Mouse (Mus musculus) MEL-GATA-1-ER (cell line): ENCODE measurements around the gene Timm8b.
"Not testable (repeated sequence)": the region's sequence is repeated elsewhere in the genome, so short reads cannot be mapped to it uniquely, and the experiment has no call there.

ENCODE experiments used
- DNase-seq: peaks from one replicate; pipeline ENCODE4 v3.0.0-alpha.2; 2012; ENCODE audit warnings: low read depth; ENCODE audit errors: extremely low read depth

Gene Timm8b

DNA sequence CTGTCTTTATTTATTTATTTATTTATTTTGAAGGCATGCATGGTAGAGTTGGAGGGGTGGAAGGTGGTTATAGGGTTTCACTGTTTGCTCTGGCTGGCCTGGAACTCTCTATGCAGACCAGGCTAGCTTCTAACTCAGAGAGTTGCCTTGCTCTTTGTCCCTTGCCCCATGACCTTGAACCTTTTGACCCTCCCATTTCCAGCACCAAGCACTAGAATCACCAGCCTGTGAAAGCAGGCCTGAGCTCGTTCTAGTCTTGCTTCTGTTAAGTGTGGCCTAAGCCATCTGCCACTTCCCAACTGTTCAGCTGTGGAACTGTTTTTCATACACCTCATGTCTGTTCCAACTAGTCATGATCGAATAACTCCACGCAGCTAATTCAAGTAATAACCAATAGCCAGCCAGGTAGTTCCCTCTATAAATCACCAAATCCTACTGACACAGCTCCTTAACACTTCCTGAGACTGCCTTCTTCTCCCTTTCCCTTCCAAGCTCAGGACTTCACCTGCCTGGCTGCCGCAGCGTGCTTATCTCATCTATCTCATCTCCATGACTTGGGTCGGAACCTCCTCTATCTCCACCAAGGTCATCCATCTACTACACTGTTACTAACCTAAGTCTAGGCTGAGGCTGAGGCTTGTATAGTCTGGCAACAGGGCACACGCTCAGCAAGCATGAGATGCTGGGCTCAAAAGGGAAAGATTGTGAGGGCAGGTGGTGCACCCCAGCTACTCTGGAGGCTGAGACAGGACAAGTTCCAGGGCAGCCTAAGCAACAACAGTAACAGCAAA is 1.5 kb upstream of the Timm8b start:
- no peak for DNase-seq

DNA sequence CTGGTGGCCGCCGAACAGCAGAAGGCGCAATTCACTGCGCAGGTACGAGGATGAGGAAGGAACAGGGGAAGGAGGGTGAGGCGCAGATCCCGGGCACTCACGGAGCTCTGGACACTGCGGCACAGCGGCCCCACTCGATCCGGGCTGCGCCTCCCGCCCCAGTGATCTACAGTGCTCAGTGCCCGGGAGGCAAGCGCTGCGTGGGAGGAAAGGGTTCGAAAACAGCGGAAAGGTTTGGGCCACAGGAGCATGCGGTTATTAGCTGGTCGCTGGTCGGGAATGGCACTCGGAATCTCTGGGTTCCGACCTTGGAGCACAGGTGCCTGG is 251 bp downstream of the Timm8b start:
- no peak for DNase-seq

DNA sequence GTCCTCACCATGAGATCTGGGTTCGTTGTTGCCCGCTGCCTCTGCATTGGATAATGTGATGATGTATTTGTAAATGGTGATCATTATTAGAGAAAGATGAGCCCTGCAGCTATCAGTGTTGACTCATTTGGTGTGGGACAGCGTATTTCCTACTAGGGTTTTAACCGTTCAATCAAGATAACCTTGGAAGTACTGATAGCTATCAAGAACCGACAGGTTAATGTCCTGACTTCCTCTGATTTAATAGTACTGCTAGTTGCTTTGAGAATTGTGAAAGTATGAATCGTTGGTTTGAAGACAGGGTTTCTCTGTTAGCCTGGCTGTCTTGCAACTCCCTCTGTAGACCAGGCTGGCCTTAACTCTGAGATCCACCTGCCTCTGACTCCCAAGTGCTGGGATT is 628 bp downstream of the Timm8b start:
- DNase-seq = no peak

DNA sequence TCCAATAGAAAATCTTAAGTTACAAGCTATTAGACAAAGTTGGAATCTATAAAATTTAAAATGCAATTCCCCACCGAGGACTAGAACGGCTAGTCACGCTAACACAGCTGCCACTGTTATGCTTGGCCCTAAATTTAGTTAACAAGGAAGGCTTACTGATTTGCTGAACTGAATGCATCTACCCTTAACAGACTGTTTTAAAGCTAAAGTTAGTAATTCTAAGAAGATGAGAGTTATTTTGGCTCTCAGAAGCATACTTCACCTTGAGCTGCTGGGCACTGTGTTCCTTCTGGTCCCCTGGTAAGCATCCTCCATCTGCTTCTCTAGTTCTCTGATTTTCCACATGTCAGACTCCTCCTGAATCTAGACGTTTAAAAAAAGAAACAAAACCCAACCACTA is 8.4 kb downstream of the Timm8b start:
- DNase-seq = no peak

DNA sequence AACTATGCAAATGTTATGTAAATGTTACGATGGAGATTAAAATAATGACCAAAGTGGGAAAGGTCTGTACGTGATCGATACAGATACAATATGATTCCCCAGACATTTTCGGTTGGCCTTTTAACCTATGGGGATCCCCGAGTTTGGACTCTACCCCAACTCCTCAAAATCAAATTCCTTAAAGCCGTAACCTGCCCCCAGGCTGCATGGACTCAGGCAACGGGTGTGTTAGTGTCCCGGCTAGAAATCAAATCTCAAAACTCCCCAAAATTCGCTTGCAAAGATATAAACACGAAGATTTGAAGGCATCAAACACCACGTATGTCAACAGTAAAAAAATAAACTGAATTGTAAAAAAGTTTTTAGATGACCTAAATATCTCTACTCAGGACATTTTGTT is 12.5 kb downstream of the Timm8b start:
- no peak for DNase-seq

DNA sequence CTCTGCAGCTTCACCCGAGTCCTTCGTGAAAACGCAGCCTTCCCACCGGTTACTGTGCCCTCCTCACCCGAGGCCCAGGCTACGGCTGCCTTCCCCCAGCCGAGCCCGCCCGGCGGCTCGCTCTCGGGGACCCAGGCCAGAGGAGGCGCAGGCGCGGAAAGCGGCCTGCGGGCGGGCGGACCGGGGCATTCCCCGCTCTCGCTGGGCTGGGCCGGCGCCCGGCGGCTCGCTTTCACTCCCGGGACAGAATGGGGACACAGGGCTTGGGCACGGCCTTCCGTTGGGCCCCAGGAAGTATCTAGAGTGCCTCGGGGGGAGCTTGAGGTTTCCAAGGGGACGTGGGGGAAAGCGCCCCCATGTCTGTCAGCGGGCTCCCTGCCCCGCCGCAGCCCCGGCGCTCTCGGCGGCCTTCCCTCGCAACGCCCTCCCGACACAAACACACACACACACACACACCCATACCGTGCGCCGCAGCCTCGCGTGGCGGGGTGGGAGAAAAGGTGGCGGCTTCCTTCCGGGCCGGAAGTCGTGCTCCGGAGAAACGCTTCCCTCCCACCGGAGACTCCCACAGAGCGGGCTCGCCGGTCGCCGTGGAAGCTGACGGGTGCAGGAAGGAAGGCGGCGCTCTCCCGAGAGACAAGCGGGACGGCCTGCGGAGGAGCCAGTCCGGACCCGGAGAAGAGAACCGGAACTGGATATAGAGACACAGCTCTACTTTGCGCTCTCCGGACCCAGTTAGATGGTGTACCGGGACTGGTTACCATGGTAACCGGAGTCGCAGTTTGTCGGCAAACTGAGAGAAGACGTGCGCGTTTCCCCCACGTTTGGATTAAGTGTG is 13.3 kb downstream of the Timm8b start, which contains the start of the genes Pih1d2 and Nkapd1:
TSS of gene Pih1d2 (plus strand) at position 556 of the 838 bp plus-strand sequence.
TSS of gene Nkapd1 (minus strand) at position 699 of the 838 bp plus-strand sequence.
- DNase-seq = peak; percentile 86

DNA sequence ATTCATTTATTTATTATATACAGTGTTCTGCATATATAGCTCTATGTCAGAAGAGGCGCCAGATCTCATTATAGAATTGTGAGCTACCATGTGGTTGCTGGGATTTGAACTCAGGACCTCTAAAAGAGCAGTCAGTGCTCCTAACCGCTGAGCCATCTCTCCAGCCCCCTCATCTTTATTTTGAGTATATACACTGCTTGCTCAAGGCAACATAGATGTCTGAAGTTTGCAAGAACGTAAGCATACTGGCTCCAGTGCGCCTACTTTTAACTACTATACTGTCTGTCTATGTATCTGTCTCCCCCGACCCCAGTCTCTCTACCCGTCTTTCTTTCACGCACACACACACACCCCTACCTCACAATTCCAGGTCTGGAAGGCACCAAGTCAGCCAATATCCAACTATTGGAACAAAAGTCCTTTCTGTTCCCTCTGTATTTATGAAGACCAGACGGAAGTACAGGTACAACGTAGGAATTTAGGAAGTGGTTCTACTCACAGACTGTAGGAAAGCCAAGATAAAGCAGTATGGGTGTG is 14.2 kb downstream of the Timm8b start:
- DNase-seq = peak; percentile 42

DNA sequence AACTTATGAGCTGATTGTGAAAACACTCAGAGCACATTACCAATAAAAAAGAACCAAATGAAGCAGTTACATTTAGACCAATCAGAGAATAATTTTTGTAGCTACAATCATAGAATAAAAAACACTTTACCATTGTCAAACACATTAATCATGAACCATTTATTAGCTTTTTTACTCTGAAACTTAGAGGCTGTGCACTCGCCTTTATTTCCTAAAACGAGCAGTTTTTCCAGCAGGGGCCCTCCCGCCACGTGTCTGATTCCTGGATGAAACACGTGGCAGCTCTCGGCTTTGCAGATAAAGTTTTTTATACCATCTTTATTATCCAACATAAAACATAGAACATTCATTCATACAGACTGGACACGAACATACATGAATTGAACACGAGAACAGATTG is 27.2 kb downstream of the Timm8b start:
- DNase-seq = not testable (repeated sequence)

DNA sequence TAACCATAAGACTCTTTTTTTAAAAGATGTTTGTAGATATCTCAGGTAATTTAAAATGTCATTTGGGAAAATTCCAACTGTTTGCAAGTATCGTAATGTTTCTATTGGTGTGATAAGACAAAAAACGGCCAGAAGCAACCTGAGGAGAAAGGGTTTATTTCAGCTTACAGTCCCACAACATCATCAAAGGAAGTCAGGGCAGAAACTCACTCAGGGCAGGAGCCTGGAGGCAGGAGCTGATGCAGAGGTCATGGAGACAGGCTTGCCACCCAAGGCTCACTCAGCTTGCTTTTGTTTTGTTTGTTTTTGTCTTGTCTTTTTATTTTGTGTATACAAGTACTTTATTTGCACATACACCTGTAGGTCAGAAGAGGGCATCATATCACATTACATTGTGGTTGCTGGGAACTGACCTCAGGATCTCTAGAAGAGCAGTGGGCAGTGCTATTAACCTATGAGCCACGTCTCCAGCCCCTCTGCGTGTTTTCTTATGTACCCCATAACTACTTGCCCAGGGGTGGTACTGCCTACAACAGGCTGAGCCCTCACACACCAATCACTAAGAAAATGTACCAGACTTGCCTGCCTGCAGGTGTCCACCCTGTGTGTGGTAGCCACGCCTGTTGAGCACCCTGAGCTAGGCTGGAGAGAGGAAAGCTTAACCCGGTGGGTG is 28.4 kb downstream of the Timm8b start:
- peak; percentile 39 for DNase-seq

DNA sequence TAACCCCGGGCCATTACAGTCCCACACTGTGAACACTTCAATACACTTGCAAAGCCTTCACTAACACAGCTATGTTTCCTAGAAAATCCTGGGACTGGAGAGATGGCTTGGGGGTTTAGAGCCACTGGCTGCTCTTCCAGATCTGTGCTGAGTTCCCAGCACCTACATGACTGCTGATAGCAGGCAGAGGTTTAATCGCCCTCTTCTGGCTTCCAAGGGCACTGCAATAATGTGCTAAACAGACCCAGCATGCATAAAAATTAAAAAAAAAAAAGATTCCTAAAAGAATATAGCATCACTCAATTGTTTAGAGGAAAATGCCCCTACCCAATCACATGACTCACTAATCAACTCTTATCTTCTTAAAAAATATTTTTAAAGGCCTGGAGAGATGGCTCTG is 29.3 kb downstream of the Timm8b start:
- peak; percentile 64 for DNase-seq

DNA sequence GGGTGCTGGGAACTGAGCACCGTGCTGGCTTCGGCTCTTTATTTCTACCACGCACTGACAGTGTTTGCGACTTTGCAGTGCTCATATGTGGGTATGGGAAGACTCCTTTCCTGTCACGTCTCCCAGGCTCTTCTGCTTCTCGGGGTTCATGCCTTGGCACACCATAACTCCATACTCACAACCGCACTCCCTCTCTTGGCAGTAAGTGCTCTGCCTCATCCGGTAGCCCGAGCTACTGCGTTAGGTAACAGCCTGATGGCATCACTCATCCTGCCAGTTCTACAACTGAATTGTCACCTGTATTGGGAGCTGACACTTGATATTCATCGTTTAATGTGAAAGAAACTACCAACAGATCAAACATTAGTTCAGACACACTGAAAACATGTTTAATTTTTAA is 30.6 kb downstream of the Timm8b start:
- no peak for DNase-seq

DNA sequence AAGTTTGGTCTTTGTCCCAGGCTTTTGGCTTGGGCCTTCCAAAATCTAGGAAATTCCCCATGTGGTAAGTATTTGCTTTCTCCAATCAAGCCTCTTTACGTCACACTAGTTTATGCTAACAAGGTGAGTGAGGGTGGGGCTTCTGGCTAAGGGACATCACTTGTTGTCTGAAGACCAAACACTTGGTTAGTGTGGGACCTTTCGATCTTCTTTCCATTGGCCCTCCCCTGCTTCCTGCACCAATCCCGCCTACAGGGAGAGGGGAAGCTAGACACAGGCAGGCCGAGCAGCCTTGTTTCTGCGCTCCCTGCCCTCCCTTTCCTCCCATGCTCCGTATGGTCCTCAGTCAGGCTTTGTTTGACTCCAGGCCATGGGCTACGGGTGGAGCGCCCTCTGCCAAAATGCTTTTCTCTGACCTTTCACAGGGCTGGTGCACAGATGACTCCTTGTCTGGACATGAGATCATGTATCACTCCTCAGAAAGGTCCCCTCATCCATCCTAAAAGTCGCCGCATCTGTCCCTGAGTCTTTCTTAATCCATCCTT is 43.2 kb downstream of the Timm8b start:
- DNase-seq = no peak

DNA sequence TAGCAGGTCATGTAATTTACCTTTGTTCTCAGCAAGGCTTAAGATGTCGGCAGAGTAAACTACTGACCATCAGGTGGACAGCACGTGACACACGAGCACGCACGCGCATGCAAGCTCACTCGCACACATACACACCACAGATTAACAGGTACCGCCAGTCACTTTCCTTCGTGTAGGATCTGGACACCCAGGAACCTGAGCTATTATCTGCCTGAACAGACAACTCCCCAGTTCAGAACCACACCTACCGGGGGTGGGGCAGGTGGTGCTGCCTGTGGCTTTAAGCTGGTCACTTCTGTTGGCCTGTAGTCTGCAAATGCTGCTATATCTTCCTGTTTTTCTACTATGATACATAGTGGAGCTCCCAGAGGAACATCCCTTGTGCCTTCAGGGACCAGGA is 46.8 kb downstream of the Timm8b start:
- no peak for DNase-seq
